Mouse (Mus musculus) CH12.LX (cell line): ENCODE measurements at regions not wholly inside any gene's neighbourhood (a gene's known extent, or its start where the extent isn't known, plus 50 kb on each side); places are given as distances from the start of the nearest gene placed in this dataset.

Experiments
- DNase-seq: peaks from one replicate; pipeline ENCODE4 v3.0.0-alpha.2; 2013; ENCODE audit errors: extremely low read depth
- H3K27ac ChIP-seq: 2 replicates; pipeline ENCODE4 v1.5.1; 2012; ENCODE audit warnings: low read depth, mild to moderate bottlenecking, control low read depth, moderate library complexity; ENCODE audit not compliant: insufficient read depth
- H3K27me3 ChIP-seq: replicated peaks from 2 replicates; pipeline ENCODE3; 2012; ENCODE audit warnings: inconsistent platforms
- H3K36me3 ChIP-seq, 2 experiments: replicated peaks in 1 of 2; 2 replicates each; pipeline versions ENCODE3 to v1.6.1; 2012; ENCODE audit warnings: inconsistent platforms in 1 of 2, low read length in 1 of 2, mild to moderate bottlenecking in 1 of 2, mixed read lengths in 1 of 2, moderate library complexity in 1 of 2; ENCODE audit not compliant: control insufficient read depth in 1 of 2, insufficient read depth in 1 of 2
- H3K4me1 ChIP-seq, 2 experiments: 2 replicates each; pipeline ENCODE4 v1.6.1; 2012; ENCODE audit warnings: inconsistent platforms in 1 of 2, moderate library complexity in 1 of 2; ENCODE audit not compliant: insufficient read depth in 2 of 2, control insufficient read depth in 1 of 2
- H3K4me2 ChIP-seq: 2 replicates; pipeline ENCODE4 v1.6.1; 2012; ENCODE audit warnings: low read depth, mild to moderate bottlenecking, control low read depth; ENCODE audit not compliant: poor library complexity, insufficient read depth, severe bottlenecking
- H3K4me3 ChIP-seq, 3 experiments: fragments of 150-350 bp in 1 of 3; sonication (generic) in 1 of 3; replicated peaks in 1 of 3; 2 replicates each; pipeline versions ENCODE3 to v1.5.1; 2011 to 2012; ENCODE audit warnings: low read depth in 2 of 3, low read length in 2 of 3, mild to moderate bottlenecking in 2 of 3, moderate library complexity in 2 of 3, control low read depth in 1 of 3, improper control_type of control experiment in 1 of 3, inconsistent platforms in 1 of 3, mixed read lengths in 1 of 3; ENCODE audit not compliant: poor library complexity in 1 of 3
- H3K79me2 ChIP-seq: replicated peaks from 2 replicates; pipeline ENCODE4 v1.6.1; 2012; ENCODE audit warnings: mild to moderate bottlenecking, moderate library complexity; ENCODE audit not compliant: control insufficient read depth, poor library complexity, insufficient read depth, severe bottlenecking; ENCODE audit errors: extremely low read depth
- H3K9ac ChIP-seq: 2 replicates; pipeline ENCODE4 v1.6.1; 2012; ENCODE audit warnings: low read depth, mild to moderate bottlenecking, control low read depth, moderate library complexity; ENCODE audit not compliant: insufficient read depth
- H3K9me3 ChIP-seq: replicated peaks from 2 replicates; pipeline ENCODE3; 2012; ENCODE audit warnings: low read length, inconsistent platforms, mixed read lengths
- BHLHE40 ChIP-seq: IDR thresholded peaks from 2 replicates; pipeline ENCODE4 v1.6.1; 2011; ENCODE audit warnings: mild to moderate bottlenecking, low read depth, low read length, improper control_type of control experiment
- CHD1 ChIP-seq: IDR thresholded peaks from 2 replicates; pipeline ENCODE4 v1.6.1; 2012; ENCODE audit warnings: low read depth, low read length, improper control_type of control experiment, inconsistent platforms
- CHD2 ChIP-seq: IDR thresholded peaks from 2 replicates; pipeline ENCODE4 v1.6.1; 2011; ENCODE audit warnings: low read length, improper control_type of control experiment
- CTCF ChIP-seq, 2 experiments: IDR thresholded peaks in 1 of 2; conservative IDR thresholded peaks in 1 of 2; 2 replicates each; pipeline ENCODE4 v1.5.1; 2011 to 2012; ENCODE audit warnings: low read depth in 2 of 2, low read length in 2 of 2, improper control_type of control experiment in 1 of 2, inconsistent platforms in 1 of 2, mild to moderate bottlenecking in 1 of 2, moderate library complexity in 1 of 2
- E2F4 ChIP-seq: IDR thresholded peaks from 2 replicates; pipeline ENCODE4 v1.6.1; 2011; ENCODE audit warnings: low read depth, low read length, improper control_type of control experiment; ENCODE audit not compliant: insufficient replicate concordance
- ELF1 ChIP-seq: IDR thresholded peaks from 2 replicates; pipeline ENCODE4 v1.6.1; 2014; ENCODE audit warnings: low read depth, mild to moderate bottlenecking, inconsistent platforms, low read length, improper control_type of control experiment
- EP300 ChIP-seq: IDR thresholded peaks from 2 replicates; pipeline ENCODE4 v1.6.1; 2011; ENCODE audit warnings: low read length, improper control_type of control experiment
- MAFK ChIP-seq: IDR thresholded peaks from 2 replicates; pipeline ENCODE4 v1.6.1; 2011; ENCODE audit warnings: low read length, improper control_type of control experiment; ENCODE audit not compliant: insufficient replicate concordance
- MAX ChIP-seq: IDR thresholded peaks from 2 replicates; pipeline ENCODE4 v1.6.1; 2011; ENCODE audit warnings: low read length, improper control_type of control experiment
- NELFE ChIP-seq: IDR thresholded peaks from 2 replicates; pipeline ENCODE4 v1.6.1; 2011; ENCODE audit warnings: low read depth, low read length, improper control_type of control experiment
- NRF1 ChIP-seq: IDR thresholded peaks from 2 replicates; pipeline ENCODE4 v1.6.1; 2014; ENCODE audit warnings: low read depth, mild to moderate bottlenecking, inconsistent platforms, low read length, improper control_type of control experiment, moderate library complexity
- POLR2AphosphoS2 ChIP-seq: IDR thresholded peaks from 2 replicates; pipeline ENCODE4 v1.6.1; 2011; ENCODE audit warnings: low read depth, low read length, improper control_type of control experiment
- RCOR1 ChIP-seq: conservative IDR thresholded peaks from 2 replicates; pipeline ENCODE4 v1.6.1; 2012; ENCODE audit warnings: low read depth, mild to moderate bottlenecking, inconsistent platforms, low read length, improper control_type of control experiment
- SIN3A ChIP-seq: IDR thresholded peaks from 2 replicates; pipeline ENCODE4 v1.6.1; 2012; ENCODE audit warnings: low read length, improper control_type of control experiment, inconsistent platforms
- ZNF384 ChIP-seq: IDR thresholded peaks from 2 replicates; pipeline ENCODE4 v1.6.1; 2012; ENCODE audit warnings: low read depth, low read length, improper control_type of control experiment, inconsistent platforms
- dilution Hi-C: fragments of 300-500 bp; cut with MboI; formaldehyde crosslinking; loops from 2 replicates; pipeline ENCODE4 v1.14.3; 2020; ENCODE audit warnings: low sequenced_read_pairs; ENCODE audit not compliant: extremely low pct_unique_long_range_greater_than_20kb, extremely low pct_ligation_motif_present
- in situ Hi-C: fragments of 300-500 bp; cut with MboI; formaldehyde crosslinking; loops from 3 replicates; pipeline ENCODE4 v1.14.3; 2019; ENCODE audit warnings: low sequenced_read_pairs, low pct_ligation_motif_present, low pct_unique_long_range_greater_than_20kb, mixed read lengths

DNA sequence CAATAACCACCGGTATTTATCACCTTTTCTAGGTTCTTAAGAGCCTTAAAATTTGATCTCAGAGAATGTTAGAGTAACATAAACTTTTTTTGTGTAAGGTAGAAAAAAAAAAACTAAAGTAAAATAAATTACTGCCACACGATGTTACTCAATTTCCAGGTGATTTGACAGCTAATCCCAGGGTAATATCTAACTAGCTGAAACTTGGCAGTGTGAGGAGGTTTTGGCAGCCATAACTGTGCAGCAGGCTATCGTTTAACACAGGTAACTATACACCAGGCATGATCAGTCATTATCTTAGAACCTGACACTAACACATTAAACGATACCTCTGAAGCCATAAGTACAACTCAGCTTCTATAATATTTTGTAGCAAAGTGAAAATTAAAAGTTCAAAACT, 187.3 kb downstream of the Hlx start:
- no peaks in the 10 kb centered on the region for H3K9me3 ChIP-seq
- no peak overlapping the region for H3K27ac ChIP-seq
- no peak overlapping the region for H3K4me3 ChIP-seq
- H3K27me3 ChIP-seq: no peaks in the 10 kb centered on the region
- no peak overlapping the region for H3K9ac ChIP-seq
- DNase-seq: no peak
- TF ChIP-seq EP300: no peak
- TF ChIP-seq CTCF (conservative IDR thresholded peaks at IDR 0.05 in 1 of 2, IDR thresholded peaks at IDR 0.05 in 1 of 2; ENCODE audit: low read depth in 2 of 2, low read length in 2 of 2): no peak
- no peak for TF ChIP-seq MAFK
- no peak for TF ChIP-seq NELFE
- no peak for TF ChIP-seq ZNF384
- dilution Hi-C loops: no loop called here
- in situ Hi-C loops: no loop called here
- no peaks in the 10 kb centered on the region for H3K79me2 ChIP-seq
- H3K4me1 ChIP-seq: peaks cover 6 to 24% of the 10 kb centered on the region in 2 experiments
- H3K36me3 ChIP-seq: no peaks in the 10 kb centered on the region
- H3K4me2 ChIP-seq: no peak overlapping the region

DNA sequence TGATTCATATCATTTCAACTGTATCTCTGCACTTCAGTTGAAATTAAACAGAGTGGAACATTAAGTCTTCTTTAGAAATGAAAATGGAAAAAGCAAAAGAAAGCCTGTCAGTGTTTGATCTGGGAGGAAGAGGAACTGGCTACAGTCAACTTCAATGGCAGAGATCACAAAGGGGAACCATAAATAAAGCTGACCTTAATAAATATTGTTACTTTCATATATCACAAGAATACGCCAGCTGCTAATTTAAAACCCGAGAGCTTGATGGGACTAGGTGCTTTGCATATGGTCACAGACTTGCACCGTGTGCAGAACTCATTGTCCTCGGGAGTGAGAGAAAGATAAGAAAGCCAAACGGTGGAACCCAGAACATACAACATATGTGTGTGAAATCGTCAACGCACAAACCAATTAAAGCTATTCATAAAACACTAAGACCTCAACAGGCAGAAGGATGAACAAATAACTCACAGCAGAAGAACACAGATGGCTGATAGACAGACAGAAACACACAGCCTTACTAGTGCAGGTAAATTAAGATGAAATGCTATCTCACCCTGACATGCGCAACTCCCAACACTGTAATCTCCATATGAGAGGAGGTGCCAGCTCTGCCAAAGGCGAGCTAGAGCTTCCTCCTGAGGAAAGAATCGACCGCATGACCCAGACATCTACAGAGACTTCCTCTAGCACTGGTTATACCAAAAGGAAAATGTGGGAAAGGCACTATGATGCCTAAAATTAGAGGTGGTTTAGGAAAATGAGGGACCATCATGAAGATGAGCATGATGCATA, 189.9 kb downstream of the Hlx start:
- TF ChIP-seq ZNF384 (no peak), NRF1 (0 out of 2 replicates have a peak, but pooled peaks have one; percentile 24), RCOR1 (no peak), EP300 (peak; percentile 23; the same call in 1 of the 2 replicates), MAX (0 out of 2 replicates have a peak, but pooled peaks have one; percentile 27)
- TF ChIP-seq, all 38 proteins: peak for 3
- H3K36me3 ChIP-seq: no peaks in the 10 kb centered on the region
- peak overlapping the region; percentile 34 for H3K4me2 ChIP-seq
- H3K4me3 ChIP-seq: no peak overlapping the region
- H3K79me2 ChIP-seq: no peaks in the 10 kb centered on the region
- no peak overlapping the region for H3K9ac ChIP-seq
- in situ Hi-C loops: no loop called here
- dilution Hi-C loops: no loop called here
- peak; percentile 43 for DNase-seq
- H3K9me3 ChIP-seq: no peaks in the 10 kb centered on the region
- H3K4me1 ChIP-seq: peaks cover 6 to 24% of the 10 kb centered on the region in 2 experiments
- H3K27ac ChIP-seq: no peak overlapping the region
- H3K27me3 ChIP-seq: no peaks in the 10 kb centered on the region

DNA sequence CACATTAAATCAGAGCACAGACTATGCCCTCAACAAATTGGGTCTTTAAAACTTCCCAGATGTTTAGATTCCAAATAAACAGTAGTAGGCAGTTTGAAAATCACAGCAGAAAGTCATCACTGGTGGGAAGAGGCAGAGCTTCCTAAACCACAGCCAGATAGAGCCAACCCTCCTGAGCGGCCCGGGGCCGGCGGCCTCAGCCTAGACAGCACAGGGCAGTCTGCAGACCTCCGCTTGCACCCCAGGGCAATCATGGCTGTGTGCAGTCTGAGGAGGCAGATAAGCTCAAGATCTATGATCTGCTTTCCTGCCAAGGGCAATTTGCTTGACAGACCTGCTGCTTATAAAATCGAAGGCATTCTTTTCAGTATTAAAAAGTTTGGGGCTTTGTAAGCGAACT, 192.6 kb downstream of the Hlx start:
- no peak overlapping the region for H3K4me3 ChIP-seq
- TF ChIP-seq SIN3A: no peak
- no peak for TF ChIP-seq E2F4
- TF ChIP-seq ELF1: no peak
- no peak for TF ChIP-seq CHD1
- TF ChIP-seq BHLHE40: no peak
- no peak for TF ChIP-seq NELFE
- TF ChIP-seq CHD2: no peak
- no peak for TF ChIP-seq POLR2AphosphoS2
- TF ChIP-seq NRF1: no peak
- DNase-seq: no peak
- no peak overlapping the region for H3K27ac ChIP-seq
- no peaks in the 10 kb centered on the region for H3K79me2 ChIP-seq
- dilution Hi-C loops: no loop called here
- peaks cover 16 to 35% of the 10 kb centered on the region in 2 experiments for H3K4me1 ChIP-seq
- no peaks in the 10 kb centered on the region for H3K9me3 ChIP-seq
- H3K36me3 ChIP-seq: no peaks in the 10 kb centered on the region
- H3K4me2 ChIP-seq: no peak overlapping the region
- H3K9ac ChIP-seq: no peak overlapping the region
- no peaks in the 10 kb centered on the region for H3K27me3 ChIP-seq
- in situ Hi-C loops: no loop called here
